Mouse (Mus musculus): ENCODE data around the gene Slc38a11.

GRCm38 (mm10) chr2:65316721-65317120, 47.1 kb downstream of the Slc38a11 start:
- TF ChIP-seq CTCF (IDR thresholded peaks at IDR 0.05 in 2 of 3, conservative IDR thresholded peaks at IDR 0.05 in 1 of 3; ENCODE audit: control insufficient read depth in 1 of 3, insufficient read depth in 1 of 3, low read depth in 2 of 3, low read length in 3 of 3, poor library complexity in 1 of 3, severe bottlenecking in 1 of 3) (no peak), RAD21 (IDR thresholded peaks at IDR 0.05; ENCODE audit: low read depth, low read length) (no peak)

All from MEL (cell line).